Mouse (Mus musculus) spleen, adult 2 months (tissue): ENCODE data around the gene Dst. TPM values are rescaled to one million over a fixed set of nuclear protein-coding genes. Genes with fewer than 3 reads are reported as not detected.

Experiments
- DNase-seq, 2 experiments: peaks; one replicate each; pipeline versions ENCODE4 v3.0.0 to v3.0.0-alpha.2; 2012 to 2021; ENCODE audit warnings: low spot score in 2 of 2, low read depth in 1 of 2
- H3K27ac ChIP-seq: fragments of 200-500 bp; 2 replicates; pipeline ENCODE4 v1.5.1; 2012; ENCODE audit warnings: low read length, inconsistent platforms; ENCODE audit not compliant: insufficient read depth
- H3K27me3 ChIP-seq: fragments of 200-500 bp; 2 replicates; pipeline ENCODE4 v1.6.1; 2012; ENCODE audit warnings: mild to moderate bottlenecking, moderate library complexity, low read length, inconsistent platforms; ENCODE audit not compliant: control insufficient read depth, insufficient read depth
- H3K36me3 ChIP-seq: fragments of 200-500 bp; 2 replicates; pipeline ENCODE4 v1.6.1; 2012; ENCODE audit warnings: mild to moderate bottlenecking, low read length, inconsistent platforms; ENCODE audit not compliant: control insufficient read depth, insufficient read depth
- H3K4me1 ChIP-seq: fragments of 200-500 bp; 2 replicates; pipeline ENCODE4 v1.6.1; 2011; ENCODE audit warnings: inconsistent platforms; ENCODE audit not compliant: control insufficient read depth, insufficient read depth, insufficient read length
- H3K4me3 ChIP-seq: fragments of 200-500 bp; 2 replicates; pipeline ENCODE4 v1.5.1; 2011; ENCODE audit warnings: mild to moderate bottlenecking, inconsistent platforms; ENCODE audit not compliant: insufficient read depth, insufficient read length; ENCODE audit errors: extremely low read depth
- CTCF ChIP-seq: fragments of 200-500 bp; IDR thresholded peaks from 2 replicates; pipeline ENCODE4 v1.5.1; 2011; ENCODE audit warnings: mild to moderate bottlenecking, inconsistent platforms; ENCODE audit not compliant: insufficient read depth, insufficient read length, insufficient replicate concordance; ENCODE audit errors: extremely low read depth
- POLR2A ChIP-seq: fragments of 200-500 bp; IDR thresholded peaks from 2 replicates; pipeline ENCODE4 v1.6.1; 2011; ENCODE audit warnings: low read depth, low read length, inconsistent platforms
- WGBS: fragments of 180-500 bp; shearing (Covaris S2); methylation state at CpG from one replicate; pipeline ENCODE4 v1.1.7; 2018; 5-methylcytosine and 5-hydroxymethylcytosine counted together
- polyA plus RNA-seq: library from polyadenylated mRNA; depleted of rRNA; stranded (reverse); fragments of >200 nt; gene quantifications from 2 replicates; pipeline ENCODE4 v1.2.3, GENCODE M21; 2012

The Dst gene
- polyA plus RNA-seq, 1 experiment: 7.6 TPM

- no peaks in the 10 kb centered on the region for H3K36me3 ChIP-seq
- TF ChIP-seq POLR2A (no peak), CTCF (no peak)
- H3K27me3 ChIP-seq: no peaks in the 10 kb centered on the region
- no peak overlapping the region for H3K4me3 ChIP-seq
- no peaks in the 10 kb centered on the region for H3K4me1 ChIP-seq
- H3K27ac ChIP-seq: no peak overlapping the region
- DNase-seq: no peak
- WGBS: 86% methylated on average over 11 of the region's 11 CpGs
Measured at GRCm38 (mm10) chr1:33940364-33940928, 32.4 kb downstream of the Dst start.

- DNase-seq: no peak
- TF ChIP-seq CTCF: no peak
- TF ChIP-seq POLR2A: no peak
- no peaks in the 10 kb centered on the region for H3K36me3 ChIP-seq
- H3K4me3 ChIP-seq: no peak overlapping the region
- no peaks in the 10 kb centered on the region for H3K27me3 ChIP-seq
- no peak overlapping the region for H3K27ac ChIP-seq
- H3K4me1 ChIP-seq: no peaks in the 10 kb centered on the region
- WGBS: 44% methylated on average over 8 of the region's 8 CpGs
Measured at GRCm38 (mm10) chr1:33942638-33943037, 34.6 kb downstream of the Dst start.

- Histone ChIP-seq H3K36me3 (no peaks in the 10 kb centered on the region), H3K27ac (no peak overlapping the region), H3K27me3 (no peaks in the 10 kb centered on the region), H3K4me3 (no peak overlapping the region), H3K4me1 (no peaks in the 10 kb centered on the region)
- WGBS: 94% methylated on average over 2 of the region's 2 CpGs
- no peak for DNase-seq
- TF ChIP-seq CTCF: no peak
- TF ChIP-seq POLR2A: no peak
Measured at GRCm38 (mm10) chr1:33943943-33944342, 35.9 kb downstream of the Dst start.

- H3K27ac ChIP-seq: no peak overlapping the region
- H3K4me1 ChIP-seq: no peaks in the 10 kb centered on the region
- no peak for DNase-seq
- TF ChIP-seq CTCF (no peak), POLR2A (no peak)
- H3K4me3 ChIP-seq: no peak overlapping the region
- H3K36me3 ChIP-seq: no peaks in the 10 kb centered on the region
- WGBS: 86% methylated on average over 17 of the region's 17 CpGs
- H3K27me3 ChIP-seq: no peaks in the 10 kb centered on the region
Measured at GRCm38 (mm10) chr1:33944977-33945750, 37.1 kb downstream of the Dst start.

- Histone ChIP-seq H3K36me3 (no peaks in the 10 kb centered on the region), H3K4me3 (no peak overlapping the region), H3K4me1 (no peaks in the 10 kb centered on the region), H3K27me3 (no peaks in the 10 kb centered on the region), H3K27ac (no peak overlapping the region)
- no peak for DNase-seq
- 81% methylated on average over 6 of the region's 6 CpGs for WGBS
- no peak for TF ChIP-seq CTCF
- no peak for TF ChIP-seq POLR2A
Measured at GRCm38 (mm10) chr1:33945756-33946155, 37.7 kb downstream of the Dst start.

GRCm38 (mm10) chr1:33946601-33947395, 38.8 kb downstream of the Dst start:
- no peak for TF ChIP-seq POLR2A
- TF ChIP-seq CTCF: no peak
- no peak for DNase-seq
- no peaks in the 10 kb centered on the region for H3K4me1 ChIP-seq
- H3K36me3 ChIP-seq: no peaks in the 10 kb centered on the region
- 84% methylated on average over 12 of the region's 12 CpGs for WGBS
- no peak overlapping the region for H3K27ac ChIP-seq
- no peak overlapping the region for H3K4me3 ChIP-seq
- no peaks in the 10 kb centered on the region for H3K27me3 ChIP-seq

- H3K4me1 ChIP-seq: no peaks in the 10 kb centered on the region
- H3K27ac ChIP-seq: no peak overlapping the region
- TF ChIP-seq POLR2A: no peak
- no peak for TF ChIP-seq CTCF
- no peak for DNase-seq
- no peaks in the 10 kb centered on the region for H3K36me3 ChIP-seq
- WGBS: 94% methylated on average over 6 of the region's 6 CpGs
- no peaks in the 10 kb centered on the region for H3K27me3 ChIP-seq
- H3K4me3 ChIP-seq: no peak overlapping the region
Measured at GRCm38 (mm10) chr1:33947838-33948237, 39.8 kb downstream of the Dst start.
